Mouse (Mus musculus) cerebellum, adult 18-20 months (tissue): ENCODE results near the gene Gm28036.
"Not testable (repeated sequence)": the region's sequence is repeated elsewhere in the genome, so short reads cannot be mapped to it uniquely, and the experiment has no call there.

ENCODE experiments used
- DNase-seq, 2 experiments: peaks; one replicate each; pipeline ENCODE4 v3.0.0; 2021

Gm28036 gene

DNA sequence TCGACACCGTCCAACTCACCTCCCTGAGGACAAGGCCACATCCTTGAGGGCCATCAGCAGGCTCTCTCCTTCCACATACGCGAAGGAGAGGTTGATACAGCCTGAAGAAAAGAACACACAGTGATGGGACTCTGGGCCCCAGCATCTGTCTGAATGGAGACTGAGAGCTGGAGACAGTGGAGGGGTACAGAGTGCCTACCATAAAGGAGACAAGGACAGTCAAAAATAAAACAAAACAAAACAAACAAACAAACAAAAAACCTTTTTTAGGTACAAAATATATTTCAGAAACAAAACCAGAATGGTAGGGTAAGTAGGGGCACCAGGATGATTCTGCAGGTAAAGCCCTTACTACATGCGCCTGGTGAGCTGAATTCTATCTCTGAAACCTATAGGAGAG is at the start of gene Gm28036:
Gm28036 (minus strand) TSS at position 101 of the 400 bp plus-strand sequence.
- DNase-seq = no peak

GRCm38 (mm10) chr2:156166557-156166956 is 39.7 kb upstream of the Gm28036 start:
- DNase-seq = no peak

DNA sequence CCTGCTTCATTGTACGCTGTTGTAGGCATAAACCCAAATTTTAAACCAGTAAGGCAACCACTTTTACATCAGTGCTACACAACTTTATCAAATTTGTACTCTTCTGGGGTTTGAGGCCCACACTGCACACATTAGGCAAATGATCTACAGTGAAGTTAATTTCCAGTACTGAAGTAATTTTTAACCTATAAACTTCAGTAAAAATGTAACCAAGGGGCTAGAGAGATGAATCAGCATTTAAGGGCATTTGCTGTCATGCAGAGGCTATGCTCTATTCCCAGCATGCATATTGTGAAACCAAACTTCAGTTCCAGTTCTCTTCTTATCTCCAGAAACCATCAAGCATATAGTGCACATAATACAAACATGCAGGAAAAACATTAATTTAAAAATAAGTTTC is 38.6 kb upstream of the Gm28036 start:
- no peak for DNase-seq

GRCm38 (mm10) chr2:156151538-156151937 is 24.6 kb upstream of the Gm28036 start:
- peak in 1 of 2 experiments; percentile 14 for DNase-seq

GRCm38 (mm10) chr2:156147316-156147915 is 20.5 kb upstream of the Gm28036 start:
- no peak for DNase-seq

DNA sequence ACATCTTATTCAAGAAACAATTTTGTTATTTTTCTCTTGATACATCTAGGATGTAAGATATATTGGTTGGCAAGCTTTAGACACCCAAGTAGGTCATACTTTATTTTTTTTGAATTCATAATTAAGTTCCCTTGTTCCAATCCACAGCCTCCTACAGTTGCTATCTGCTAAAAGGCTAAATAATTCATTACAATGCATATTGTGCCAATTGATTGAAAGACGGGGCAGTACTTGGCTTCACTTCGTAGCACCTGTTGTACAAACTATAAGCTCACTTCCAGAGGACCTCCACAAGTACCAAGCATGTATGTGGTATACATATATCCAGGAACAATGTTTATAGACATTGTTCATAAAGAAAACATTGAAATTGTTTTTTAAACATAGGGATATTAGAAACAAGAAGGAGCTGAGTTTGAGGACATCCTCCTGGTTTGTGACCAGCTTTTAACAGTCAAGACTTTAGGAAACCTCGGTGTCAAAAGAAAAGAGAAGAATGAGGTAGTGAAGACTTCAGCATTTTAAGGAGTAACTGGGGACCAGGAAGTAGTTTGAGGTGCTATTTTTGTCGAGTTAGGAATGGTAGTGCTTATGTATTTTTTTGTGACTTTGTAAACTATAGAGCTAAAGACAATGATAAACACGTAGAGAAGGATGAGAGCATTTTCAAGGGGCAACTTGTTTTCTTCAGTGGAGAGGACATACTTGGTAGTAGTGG is 19.5 kb upstream of the Gm28036 start:
- DNase-seq = no peak

DNA sequence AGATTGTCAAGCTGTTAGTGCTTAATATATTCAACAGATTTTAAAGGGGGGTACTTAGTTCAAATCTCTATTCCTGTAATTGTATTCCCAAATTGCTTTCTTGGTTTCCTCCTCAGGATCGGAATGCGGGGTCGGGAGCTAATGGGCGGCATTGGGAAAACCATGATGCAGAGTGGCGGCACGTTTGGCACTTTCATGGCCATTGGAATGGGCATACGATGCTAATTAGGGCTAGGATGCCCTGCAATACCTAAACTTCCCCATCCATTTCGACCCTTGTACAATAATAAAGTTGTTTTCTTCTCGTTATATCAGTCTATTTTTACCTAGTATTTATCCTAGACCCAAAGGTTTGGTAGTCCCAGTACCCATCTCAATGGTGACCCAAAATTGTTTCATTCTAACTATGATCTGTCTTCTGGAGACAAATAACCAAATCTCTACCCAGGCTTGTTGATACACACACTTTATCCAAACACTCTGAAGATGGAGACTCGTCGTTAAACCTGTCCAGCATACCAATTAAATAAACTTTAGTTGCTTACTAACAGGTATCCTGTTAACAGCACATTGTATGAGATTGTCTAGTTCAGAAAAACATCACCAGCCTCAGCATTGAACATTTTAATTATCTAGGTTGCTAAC is 18.7 kb upstream of the Gm28036 start:
- no peak for DNase-seq

DNA sequence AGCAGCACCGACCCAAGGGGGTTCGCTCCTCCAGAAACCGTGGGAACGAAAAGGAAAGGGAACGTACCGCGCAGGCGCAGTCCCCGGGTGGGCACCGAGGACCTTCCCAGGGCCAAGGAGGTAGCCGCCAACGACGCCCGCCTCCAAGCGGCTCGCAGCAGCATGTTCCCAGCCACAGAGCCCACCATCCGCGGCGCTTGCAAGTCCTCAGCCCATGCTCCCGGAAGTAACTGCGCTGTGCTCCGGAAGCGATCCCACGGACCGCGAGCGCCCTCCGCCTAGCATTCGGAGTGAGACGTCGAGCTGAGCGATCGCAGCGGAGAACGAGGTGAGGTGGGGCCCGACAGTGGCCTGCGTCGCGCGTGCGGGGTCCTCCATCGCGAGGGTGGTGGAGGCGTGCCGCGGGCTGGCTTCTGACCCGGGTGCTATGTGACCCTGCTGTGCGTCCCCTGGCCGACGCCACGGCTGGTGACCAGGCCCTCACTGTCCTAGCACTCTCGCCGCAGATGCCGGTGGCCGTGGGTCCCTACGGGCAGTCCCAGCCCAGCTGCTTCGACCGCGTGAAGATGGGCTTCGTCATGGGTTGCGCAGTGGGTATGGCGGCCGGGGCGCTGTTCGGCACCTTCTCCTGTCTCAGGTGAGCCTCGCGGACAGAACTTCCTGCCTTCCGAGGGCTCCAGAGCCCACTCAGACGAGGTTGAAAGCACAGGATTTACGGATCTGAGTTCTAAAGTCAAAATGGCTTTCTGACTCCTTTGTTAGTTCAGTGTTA is 17.2 kb upstream of the Gm28036 start, which contains the start of the genes Romo1 and Nfs1:
Romo1 (plus strand) TSS at position 87 of the 772 bp plus-strand sequence.
Nfs1 (minus strand) TSS at position 234 of the 772 bp plus-strand sequence.
- DNase-seq = peak; percentile 89 to 90

DNA sequence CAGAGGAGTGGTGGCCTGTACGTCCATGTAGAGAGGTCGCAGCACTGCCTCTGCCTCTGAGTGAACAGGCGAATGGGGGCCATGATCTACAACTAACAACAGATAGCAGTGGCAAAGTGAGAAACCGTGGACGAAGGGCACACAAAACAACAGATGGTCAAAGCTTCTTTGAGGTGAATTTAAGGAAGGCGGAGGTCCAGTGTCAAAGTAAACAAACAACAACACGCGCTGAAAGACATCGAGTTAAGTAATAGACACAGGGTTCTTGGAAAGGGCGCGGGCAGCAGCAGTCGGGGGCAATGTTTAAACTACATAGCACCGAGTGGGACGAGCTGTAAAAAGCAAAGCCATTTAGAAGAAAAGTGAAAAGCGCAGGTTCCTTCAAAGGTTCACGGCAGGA is 16.5 kb upstream of the Gm28036 start:
- no peak for DNase-seq

DNA sequence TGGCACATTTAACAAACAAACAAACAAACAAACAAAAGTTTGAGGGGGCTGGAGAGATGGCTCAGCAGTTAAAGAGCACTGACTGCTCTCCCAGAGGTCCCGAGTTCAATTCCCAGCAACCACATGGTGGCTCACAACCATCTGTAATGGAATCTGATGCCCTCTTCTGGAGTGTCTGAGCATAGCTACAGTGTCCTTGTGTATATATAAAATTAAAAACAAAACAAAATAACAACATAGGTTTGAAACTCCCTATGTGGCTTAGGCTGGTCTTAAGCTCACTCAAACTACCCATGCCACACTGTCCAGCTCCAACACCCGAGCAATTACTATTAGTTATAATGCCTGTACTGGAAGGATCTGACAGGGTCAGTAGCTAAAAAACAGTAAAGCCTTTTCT is 15.9 kb upstream of the Gm28036 start:
- no peak for DNase-seq

DNA sequence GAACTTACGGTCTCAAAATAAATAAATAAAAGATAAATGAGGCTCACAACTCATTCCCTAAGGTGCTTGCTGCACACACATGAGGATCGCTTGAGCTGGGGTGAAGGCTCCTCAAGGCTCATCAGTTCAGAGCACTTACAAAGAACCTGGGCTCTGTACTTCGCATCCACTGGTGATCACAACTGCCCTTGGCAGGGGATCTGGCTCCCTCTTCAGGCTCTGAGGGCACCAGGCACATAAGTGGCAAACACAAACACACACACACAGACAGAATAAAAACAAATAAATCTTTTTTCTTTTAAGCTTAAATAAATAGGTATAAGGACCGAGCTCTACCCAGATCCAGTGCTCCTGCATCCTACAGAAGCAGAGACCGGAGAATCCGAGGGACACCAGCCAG is 8.8 kb upstream of the Gm28036 start:
- no peak for DNase-seq

DNA sequence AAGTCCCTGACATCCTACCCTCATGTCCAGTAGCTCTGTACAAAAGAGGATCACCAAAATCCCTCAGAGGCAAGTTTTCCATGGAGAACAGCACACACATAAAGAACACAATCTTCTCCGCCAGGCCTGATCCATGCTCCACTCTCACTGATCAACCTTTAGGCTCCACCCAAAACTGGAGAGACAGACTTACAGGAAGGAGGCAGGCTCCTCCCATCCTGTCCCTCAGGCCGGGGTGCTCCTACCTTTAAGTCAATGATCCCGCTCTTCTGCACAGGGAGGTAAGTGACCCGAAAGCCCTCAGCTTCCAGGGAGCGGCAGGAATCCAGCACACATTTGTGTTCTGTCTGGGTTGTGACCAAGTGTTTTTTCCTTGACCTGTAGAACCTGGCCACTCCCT is 7.3 kb upstream of the Gm28036 start:
- DNase-seq = no peak

- DNase-seq = no peak
Measured at GRCm38 (mm10) chr2:156123731-156124130, 3.2 kb downstream of the Gm28036 start.

- no peak for DNase-seq
Measured at GRCm38 (mm10) chr2:156119566-156119965, 7.3 kb downstream of the Gm28036 start.

GRCm38 (mm10) chr2:156112080-156112423 is 14.8 kb downstream of the Gm28036 start:
- not testable (repeated sequence) for DNase-seq

DNA sequence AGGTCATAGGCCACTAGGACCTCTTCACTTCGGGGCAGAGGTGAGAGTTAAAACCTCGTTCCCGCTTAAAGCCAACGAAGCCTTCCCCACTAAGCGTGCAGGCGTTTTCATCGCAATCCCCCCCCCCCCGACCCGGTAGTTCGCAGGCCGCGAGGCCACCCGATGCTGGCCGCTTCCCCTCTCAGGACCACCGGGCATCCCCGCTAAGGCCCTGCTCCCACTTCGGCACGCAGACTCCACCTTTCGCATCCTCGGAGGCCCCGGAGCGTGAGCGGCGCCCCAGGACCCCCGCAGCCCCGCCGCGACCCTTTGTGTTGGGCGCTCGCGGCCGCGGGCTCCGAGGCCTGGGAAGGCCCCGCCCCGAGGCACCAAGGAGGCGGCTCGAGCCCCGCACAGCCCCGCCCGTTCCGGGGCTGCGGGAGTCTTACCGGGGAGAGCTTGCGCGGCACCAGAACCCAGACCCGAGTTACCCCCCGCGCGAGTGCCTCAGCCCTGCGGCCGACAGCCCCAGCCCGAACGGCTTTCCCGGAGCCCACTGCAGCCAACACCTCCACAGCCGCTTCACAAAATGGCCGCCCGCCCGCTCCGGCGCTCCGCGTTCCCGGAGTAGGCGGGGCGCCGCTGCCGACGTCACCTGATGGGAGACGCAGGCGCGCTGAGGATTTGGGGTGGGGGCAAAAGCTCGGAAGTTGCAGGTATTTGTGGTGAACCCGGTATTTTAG is 15.4 kb downstream of the Gm28036 start, which contains the start of the genes Cpne1 and Rbm12:
Cpne1 (minus strand) TSS at position 608 of the 722 bp plus-strand sequence.
Rbm12 (minus strand) TSS at position 621 of the 722 bp plus-strand sequence.
- peak; percentile 90 to 95 for DNase-seq

DNA sequence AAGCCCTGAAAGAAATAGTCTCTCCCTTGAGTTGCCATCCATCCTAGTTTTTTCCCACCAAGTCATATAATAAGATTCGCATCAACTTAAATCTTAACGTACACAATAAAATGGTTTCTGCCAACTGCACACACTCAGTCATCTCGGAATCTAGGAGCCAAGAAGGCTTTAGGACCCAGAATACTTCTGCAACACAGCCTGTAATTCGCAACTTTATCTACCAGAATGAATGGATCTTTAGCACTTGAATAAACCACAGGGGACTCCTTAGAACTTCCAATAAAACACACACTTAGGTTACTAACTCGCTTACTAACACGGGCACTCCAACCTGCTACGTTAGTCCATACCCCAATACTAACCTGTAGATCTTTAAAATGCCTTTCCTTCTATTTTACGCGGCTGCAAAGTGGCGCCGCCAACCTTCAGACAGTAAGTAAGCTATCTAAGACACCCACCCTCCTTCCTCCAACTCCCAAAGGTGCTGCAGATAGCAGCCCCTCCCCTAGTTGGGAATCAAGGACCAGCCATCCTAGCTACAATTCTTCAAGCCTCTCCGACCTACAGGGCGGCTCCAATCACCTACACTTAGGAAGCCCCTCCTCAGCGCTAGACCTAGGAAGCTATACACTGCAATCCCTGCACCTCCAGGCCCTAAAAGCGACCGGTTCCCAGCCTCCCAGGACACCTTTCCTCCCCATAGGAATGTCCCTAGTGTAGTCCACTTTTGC is 16.1 kb downstream of the Gm28036 start:
- peak; percentile 19 to 22 for DNase-seq

- DNase-seq = no peak
Measured at GRCm38 (mm10) chr2:156091926-156092325, 35.0 kb downstream of the Gm28036 start.

GRCm38 (mm10) chr2:156089799-156090198 is 37.1 kb downstream of the Gm28036 start:
- no peak for DNase-seq

DNA sequence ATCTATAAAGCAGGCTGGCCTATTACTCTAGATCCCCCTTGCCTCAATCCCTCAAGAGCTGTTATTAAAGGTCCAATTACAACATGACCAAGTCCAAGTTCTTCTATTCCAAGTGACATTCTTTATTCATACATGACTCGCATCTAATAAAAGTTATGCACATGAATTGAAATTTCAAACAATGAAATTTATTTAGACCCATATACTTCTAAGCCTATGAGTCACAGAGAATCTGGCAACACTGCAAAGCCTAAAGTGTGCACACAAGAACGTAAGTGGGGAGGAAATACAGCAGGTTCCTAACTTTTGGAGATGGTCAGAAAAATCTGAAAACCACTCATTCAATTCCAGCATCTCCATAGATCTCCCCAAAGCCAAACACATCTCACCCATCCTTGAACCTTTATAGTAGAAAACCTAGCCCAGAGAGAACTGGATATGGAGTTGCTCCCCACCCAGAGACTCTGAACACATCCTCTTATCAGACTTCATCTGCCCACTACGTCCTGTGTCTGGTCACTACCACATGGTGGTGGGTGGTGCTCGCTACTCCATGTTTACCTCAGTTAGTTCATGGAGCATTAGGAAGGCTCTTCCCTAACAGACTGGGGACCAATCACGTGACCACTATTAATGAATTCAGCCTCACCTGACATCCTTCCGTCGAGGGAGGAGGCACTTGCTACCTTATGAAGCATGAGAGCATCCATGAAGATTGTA is 39.3 kb downstream of the Gm28036 start:
- no peak for DNase-seq

- no peak for DNase-seq
Measured at GRCm38 (mm10) chr2:156084541-156084940, 42.4 kb downstream of the Gm28036 start.
